Mouse (Mus musculus) adipocyte (in vitro differentiated cells): ENCODE data around the gene 2010111I01Rik.

ENCODE experiments used
- DNase-seq: peaks from one replicate; pipeline ENCODE4 v3.0.0-alpha.2; 2016; ENCODE audit warnings: low spot score

Gene 2010111I01Rik

GRCm38 (mm10) chr13:63243586-63243985, 278.9 kb downstream of the 2010111I01Rik start:
- DNase-seq, result peak; percentile 52

GRCm38 (mm10) chr13:63244425-63244824, 279.7 kb downstream of the 2010111I01Rik start:
- DNase-seq, result no peak

DNA sequence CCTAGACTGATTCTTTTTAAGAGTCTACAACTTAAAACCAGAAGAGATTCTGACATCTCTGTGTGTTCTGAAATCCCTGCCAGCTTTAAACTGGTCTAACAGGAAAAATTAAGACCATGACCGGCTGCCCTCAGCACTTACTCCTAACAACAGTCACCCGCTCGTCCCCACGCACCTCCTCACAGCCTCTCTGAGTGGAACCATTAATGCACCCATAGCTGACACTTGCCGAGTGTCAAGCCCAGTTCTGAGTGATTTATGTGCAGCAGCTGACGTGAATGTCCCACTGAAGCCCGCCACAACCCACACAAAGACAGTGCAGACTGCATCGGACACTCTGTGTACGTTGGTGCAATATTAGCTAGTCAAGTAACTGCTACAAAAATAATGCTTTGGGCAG, 280.5 kb downstream of the 2010111I01Rik start:
- no peak for DNase-seq

DNA sequence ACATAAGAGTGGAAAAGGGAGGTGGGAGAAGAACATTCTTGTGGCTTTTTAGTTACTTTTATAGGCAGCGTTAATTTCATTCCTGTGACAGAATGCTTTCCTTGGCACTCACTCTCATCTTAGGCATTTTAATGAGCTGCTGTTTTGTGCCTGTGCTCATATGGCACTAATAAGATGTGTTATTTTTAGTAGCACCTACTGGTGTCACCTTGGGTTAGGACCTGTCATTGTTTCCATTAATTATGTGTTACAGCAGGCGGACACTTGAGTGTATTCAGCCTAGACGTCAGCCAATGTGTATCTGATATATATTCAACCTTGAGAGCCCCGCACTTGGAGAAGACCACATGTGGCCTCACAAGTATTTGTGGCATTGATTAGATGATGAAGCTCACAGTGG, 281.1 kb downstream of the 2010111I01Rik start:
- no peak for DNase-seq

DNA sequence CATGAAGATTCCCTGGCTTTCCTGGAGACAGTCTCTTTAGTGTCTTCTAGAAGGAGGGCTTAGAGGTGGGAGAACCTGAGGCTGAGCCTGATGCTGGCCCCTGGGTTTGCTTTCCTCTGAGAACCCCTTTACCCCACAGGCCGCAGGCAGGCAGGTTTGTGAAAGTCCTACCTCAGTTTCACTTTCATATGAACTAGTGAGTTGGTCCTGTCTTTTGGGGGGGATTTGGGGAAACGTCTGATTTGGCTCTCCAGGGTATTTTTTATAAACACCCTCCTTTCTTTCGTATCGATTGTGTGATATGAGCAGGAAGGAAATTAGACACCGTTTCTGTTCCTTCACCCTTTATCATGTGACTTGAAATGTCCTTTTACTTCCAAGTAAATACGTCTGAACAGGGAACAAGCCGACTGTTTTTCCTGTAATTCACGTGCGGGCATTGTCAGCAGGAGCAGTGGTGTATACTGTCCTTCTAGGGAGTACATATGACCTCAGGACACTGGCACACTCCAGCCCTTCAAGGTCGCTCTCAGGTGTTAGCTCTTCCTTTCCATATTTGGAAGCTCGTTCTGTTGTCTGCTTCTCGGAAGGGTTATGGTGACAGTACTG, 281.7 kb downstream of the 2010111I01Rik start:
- DNase-seq, result no peak

GRCm38 (mm10) chr13:63247041-63247440, 282.3 kb downstream of the 2010111I01Rik start:
- DNase-seq, result no peak

- no peak for DNase-seq
Measured at GRCm38 (mm10) chr13:63247631-63248030, 282.9 kb downstream of the 2010111I01Rik start.

GRCm38 (mm10) chr13:63248318-63248717, 283.6 kb downstream of the 2010111I01Rik start:
- no peak for DNase-seq

DNA sequence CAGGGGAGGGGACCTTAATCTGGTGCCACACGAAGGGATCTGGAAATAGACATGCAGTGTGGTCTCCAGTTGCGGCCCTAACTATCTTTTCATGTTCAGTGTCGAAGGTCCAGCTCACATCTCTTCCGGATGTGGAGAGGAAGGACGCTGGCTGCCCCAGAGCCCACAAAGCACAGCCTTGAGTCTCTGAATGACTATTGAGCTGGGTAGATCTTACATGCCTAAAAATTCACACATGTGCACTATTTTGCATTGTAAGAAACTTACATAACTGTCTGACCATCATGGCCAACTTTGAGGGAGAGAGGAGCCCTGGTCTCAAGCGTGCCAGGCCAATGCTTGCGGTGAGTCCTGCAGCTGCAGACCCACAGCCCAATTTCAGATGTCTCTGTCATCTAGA, 284.5 kb downstream of the 2010111I01Rik start:
- no peak for DNase-seq

DNA sequence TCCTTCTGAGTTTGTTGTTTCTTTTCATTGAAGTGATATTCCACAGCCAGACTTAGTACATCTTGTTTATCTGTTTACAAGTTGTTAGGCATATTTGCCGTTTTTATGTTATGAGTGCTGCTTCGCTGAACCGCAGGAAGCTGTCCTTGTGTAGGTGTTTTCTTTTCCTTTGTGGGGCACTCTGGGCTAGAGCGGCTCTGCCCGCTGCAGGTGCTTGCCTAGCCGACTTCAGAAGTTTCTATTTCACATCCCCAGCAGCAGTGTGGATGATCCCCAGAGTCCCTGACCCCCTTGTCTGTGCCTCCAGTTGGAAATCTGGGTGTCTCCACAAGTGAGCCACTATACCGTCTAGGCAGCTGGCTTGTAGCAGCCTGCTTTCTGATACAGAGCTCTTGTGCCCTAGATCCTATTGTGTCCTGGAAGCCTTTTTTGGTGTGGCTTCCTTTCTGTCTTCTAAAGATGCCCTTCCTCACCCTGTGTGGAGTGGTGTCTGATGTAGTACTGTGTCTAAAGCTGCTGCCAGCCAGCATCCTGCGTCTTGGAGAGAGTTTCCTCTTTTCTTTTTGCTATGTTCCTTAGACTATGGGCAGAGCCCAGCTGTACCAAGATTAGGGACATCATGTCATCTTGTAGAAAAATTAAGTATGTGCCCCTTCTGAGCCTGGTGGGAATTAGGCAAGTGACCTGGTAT, 285.2 kb downstream of the 2010111I01Rik start:
- no peak for DNase-seq

DNA sequence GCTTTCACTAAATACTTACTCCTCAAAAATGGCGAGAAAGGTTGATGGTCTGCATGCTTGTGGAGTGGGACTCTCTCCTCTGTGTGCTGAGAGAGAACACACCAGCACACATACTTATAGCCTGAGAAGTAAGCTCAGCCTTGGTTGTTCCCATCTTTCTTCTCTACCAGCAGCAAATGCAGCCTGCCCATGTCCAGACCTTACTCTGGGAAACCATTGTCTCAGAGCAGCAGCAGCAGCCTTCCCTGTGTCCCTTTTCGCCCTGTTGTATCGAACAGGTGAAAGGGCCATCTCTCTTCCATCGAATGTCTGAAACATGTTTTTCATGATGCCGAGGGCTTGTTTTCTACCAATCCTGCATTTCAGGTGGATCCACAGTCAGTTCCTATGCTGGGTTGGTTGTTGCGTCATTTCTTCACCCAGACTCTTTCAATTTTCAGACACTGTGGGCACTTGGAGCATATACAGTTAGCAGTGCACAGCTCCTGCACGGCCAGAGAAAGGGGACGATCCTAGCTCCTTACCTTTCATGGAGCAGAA, 285.8 kb downstream of the 2010111I01Rik start:
- no peak for DNase-seq

DNA sequence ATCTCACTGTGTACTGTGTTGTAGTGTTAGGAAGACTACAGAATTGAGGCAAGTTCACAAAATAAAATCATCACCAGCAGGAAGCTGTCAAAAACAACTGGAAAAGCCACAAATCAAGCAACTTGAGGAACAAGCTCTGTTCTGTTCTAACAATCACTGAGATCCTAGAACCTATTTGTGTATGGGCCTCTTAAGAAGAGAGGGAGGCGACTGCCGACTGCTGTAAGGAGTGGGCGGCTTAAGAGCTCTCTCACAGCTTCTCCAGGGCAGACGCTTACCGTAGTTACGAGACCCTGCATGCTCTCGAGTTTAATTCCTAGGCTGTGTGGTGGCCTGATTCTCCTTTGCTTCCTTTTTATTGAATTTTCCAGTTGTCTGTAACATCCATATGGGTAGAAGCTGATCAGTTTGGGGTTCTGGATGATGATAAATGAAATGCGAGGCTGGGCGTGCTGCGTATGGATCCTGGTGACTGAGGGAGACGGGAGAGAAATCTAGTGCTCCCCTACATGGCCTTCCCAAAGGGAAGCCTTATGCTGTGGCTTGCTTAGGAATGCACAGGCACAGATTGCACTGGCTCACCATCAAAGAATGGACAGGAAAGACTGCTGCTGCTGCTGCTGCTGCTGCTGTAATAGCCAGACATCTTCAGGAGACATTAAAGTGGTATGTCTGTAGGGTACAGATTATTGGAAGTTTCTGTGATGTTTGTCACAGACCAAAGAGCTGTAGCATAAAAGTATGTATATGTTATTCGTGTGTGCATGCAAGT, 286.6 kb downstream of the 2010111I01Rik start:
- no peak for DNase-seq

GRCm38 (mm10) chr13:63252295-63253010, 287.8 kb downstream of the 2010111I01Rik start:
- DNase-seq, result no peak

DNA sequence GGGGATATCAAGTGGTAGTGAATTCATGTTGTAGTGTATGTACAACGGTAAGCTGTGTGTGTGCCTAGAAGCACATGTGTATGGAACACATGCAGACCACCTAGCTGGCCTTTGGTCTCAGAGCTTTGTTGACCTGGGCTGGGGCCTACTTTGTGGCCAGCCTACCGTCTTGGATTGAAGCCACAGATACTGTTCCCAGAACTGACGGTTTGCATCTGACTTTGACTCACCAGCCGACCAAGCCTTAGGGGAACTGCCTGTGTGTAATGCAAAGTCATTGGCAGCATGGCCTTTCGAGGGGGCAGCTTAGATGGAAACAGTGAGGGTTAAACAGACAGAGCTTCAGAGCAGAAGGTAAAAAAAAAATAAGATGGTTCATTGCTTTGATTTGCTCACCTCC, 288.5 kb downstream of the 2010111I01Rik start:
- DNase-seq, result peak; percentile 34

GRCm38 (mm10) chr13:63253886-63254636, 289.4 kb downstream of the 2010111I01Rik start:
- DNase-seq, result no peak

DNA sequence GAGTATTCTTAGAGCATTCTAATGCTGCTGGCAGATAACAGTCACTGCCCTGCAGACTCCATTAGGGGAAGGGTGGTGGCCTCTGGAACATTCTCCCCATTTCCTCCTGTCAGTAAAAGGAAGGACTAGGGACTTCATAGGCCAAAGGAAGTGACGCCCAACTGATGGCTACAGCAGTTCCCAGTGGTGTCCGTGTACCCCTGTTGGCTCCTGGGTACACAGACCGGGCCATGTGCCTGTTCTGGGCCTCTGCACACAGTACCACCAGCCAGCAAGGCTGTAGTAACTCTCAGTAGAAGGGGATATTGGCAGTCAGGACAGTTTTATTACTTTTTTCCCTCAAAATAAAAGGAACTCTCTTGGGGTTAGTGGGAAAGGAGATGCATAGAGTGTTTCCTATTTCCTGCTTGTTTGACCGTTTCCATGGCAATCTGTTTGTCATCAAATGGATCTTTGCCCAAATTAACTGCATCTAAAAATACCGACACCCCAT, 290.9 kb downstream of the 2010111I01Rik start:
- DNase-seq, result peak; percentile 25

DNA sequence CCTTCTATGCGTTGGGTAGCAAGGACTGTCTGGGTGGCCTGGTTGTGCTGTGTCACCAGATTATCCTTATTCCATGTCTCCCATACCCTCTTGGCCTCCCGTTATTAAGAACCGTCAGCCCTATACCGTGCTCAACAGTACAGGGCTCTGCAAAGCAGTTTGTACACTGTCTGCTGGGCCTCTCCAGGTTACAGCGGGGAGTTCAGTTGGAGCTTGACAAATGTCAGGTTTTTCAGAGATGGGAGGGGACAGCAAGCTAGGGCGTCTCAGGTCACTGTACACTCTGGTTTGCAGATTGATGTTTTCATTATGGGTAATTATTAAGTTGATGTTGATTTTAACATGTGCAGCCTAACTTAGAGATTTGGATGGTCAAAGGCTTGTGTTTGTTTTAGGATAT, 291.5 kb downstream of the 2010111I01Rik start:
- no peak for DNase-seq

- DNase-seq, result no peak
Measured at GRCm38 (mm10) chr13:63256807-63257206, 292.1 kb downstream of the 2010111I01Rik start.

- peak; percentile 56 for DNase-seq
Measured at GRCm38 (mm10) chr13:63258167-63258582, 293.5 kb downstream of the 2010111I01Rik start.

DNA sequence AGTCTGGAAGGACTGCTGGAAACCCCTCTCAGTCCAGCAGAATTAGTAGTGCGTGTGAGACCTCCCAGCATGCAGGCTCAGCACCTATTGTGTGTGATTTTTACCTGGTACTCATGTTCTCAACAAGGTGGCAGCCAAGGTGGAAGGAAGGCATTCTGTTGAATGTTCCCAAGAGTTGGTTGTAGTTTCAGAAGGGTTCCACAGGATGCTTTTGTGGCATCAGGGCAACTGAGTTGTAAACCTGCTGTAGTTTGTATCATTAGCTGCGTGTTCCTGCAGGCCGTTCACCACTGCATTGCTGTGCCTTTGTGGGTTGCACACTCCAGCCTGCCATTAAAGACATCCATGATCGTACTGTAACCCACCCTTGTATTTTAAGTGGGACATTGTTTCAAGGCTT, 294.0 kb downstream of the 2010111I01Rik start:
- DNase-seq, result no peak

- DNase-seq, result no peak
Measured at GRCm38 (mm10) chr13:63260133-63260532, 295.4 kb downstream of the 2010111I01Rik start.
